Mouse (Mus musculus): ENCODE measurements around the gene Atg4d. TPM values are rescaled to one million over a fixed set of nuclear protein-coding genes. Genes with fewer than 3 reads are reported as not detected.
"Not testable (repeated sequence)": the region's sequence is repeated elsewhere in the genome, so short reads cannot be mapped to it uniquely, and the experiment has no call there.

Atg4d gene
- polyA plus RNA-seq, 1 experiment from 2014 or later = 48.5 TPM

DNA sequence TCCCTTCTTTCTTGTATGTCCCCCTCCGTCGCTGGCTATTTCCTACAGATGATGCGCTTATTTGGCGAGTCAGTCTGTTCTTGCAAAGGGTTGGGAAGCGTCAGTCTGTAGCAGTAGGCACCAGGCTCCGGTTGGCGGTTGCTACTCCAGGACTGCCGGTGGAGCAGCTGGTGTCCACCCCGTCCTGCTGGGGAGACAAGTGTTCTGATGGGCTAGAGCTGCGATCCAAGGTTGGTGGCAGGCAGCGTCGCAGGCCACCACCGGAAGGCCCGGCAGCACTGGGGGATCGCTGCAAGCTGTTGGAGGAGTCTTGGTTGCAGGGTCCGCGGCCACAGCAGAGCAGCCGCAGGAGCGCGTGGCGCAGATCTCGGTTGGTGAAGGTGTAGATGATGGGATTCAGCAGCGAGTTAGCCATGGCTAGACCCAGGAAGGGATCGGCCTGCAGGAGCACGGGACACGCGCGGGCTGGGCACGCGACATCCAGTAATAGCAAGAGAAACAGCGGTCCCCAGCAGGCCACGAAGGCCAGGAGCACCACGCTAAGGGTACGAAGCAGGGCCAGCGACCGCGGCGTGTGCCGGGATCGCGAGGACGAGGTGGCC is 21.2 kb upstream of the Atg4d start:
- H3K9me3 ChIP-seq (replicated peaks) = no peaks in the 10 kb centered on the region
- 6% methylated on average over 42 of the region's 42 CpGs for WGBS
- H3K27ac ChIP-seq = no peak overlapping the region
- no peak for ATAC-seq (replicated peaks; ENCODE audit: insufficient number of reproducible peaks, insufficient read depth, low FRiP score, low read depth)
- peak overlapping the region; percentile 42 for H3K9ac ChIP-seq
- peak overlapping the region; percentile 89 for H3K4me2 ChIP-seq
- H3K27me3 ChIP-seq = peaks cover 62% of the 10 kb centered on the region
- H3K36me3 ChIP-seq = no peaks in the 10 kb centered on the region
- H3K4me3 ChIP-seq = peak overlapping the region; percentile 52
- peaks cover 26% of the 10 kb centered on the region for H3K4me1 ChIP-seq (replicated peaks)

DNA sequence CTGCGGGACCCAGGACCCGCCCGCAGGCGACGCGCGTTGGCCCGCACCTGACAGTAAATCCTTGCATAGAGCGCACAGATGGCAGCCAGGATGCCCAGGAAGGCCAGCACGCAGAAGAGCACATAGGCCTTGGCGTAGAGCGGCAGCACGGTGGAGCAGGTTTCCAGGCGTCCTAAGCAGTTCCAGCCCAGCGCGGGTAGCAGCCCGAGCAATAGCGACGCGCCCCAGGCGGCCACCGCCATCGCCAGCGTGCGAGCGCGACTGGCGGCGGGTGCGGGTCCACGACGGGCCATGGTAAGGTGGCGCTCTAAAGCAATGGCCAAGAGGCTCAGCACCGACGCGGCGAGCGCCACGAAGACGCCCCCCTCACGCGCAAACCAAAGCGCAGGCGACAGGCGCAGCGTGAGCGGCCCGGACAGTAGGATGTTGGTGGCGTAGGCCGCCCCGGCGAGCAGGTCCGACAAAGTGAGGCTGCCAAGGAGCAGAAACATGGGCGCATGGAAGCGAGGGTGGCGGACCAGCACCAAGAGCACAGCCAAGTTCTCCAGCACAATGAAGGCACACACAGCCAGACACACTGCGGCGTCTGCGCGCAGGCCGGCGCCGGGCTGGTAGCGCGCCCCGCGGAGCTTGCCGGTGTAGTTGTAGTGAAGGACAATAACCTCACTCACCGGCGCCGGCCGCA is 20.5 kb upstream of the Atg4d start:
- H3K27ac ChIP-seq = no peak overlapping the region
- H3K4me2 ChIP-seq = peak overlapping the region; percentile 89
- peak; percentile 50 for ATAC-seq (replicated peaks; ENCODE audit: insufficient number of reproducible peaks, insufficient read depth, low FRiP score, low read depth)
- H3K4me1 ChIP-seq (replicated peaks) = peaks cover 26% of the 10 kb centered on the region
- no peaks in the 10 kb centered on the region for H3K36me3 ChIP-seq
- peak overlapping the region; percentile 52 for H3K4me3 ChIP-seq
- under 1% methylated on average over 72 of the region's 72 CpGs for WGBS
- H3K9me3 ChIP-seq (replicated peaks) = no peaks in the 10 kb centered on the region
- peaks cover 69% of the 10 kb centered on the region for H3K27me3 ChIP-seq
- H3K9ac ChIP-seq = peak overlapping the region; percentile 42

DNA sequence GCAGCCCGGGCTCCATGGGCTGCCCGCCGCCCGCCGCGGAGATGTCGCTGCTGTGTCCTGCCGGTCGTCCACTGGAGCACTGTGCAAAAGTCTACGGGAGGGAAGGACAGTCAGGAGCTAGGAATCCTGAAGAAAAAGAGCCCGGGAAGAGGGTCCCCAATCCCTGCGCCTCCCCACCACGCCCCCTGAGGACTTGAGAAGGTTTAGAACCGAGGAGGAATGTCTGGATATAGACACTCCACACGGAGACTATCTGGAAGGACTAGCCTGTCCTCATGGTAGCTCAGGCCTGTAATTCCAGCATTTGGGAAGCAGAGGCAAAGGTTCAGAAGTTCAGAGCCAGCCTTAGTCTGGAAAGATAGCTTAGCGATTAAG is 20.0 kb upstream of the Atg4d start:
- Histone ChIP-seq H3K4me2 (peak overlapping the region; percentile 89), H3K9me3 (replicated peaks) (no peaks in the 10 kb centered on the region), H3K27me3 (peaks cover 74% of the 10 kb centered on the region), H3K4me3 (peak overlapping the region; percentile 52), H3K4me1 (replicated peaks) (peaks cover 29% of the 10 kb centered on the region), H3K27ac (no peak overlapping the region), H3K36me3 (no peaks in the 10 kb centered on the region), H3K9ac (peak overlapping the region; percentile 42)
- 3% methylated on average over 16 of the region's 16 CpGs for WGBS
- no peak for ATAC-seq (replicated peaks; ENCODE audit: insufficient number of reproducible peaks, insufficient read depth, low FRiP score, low read depth)

DNA sequence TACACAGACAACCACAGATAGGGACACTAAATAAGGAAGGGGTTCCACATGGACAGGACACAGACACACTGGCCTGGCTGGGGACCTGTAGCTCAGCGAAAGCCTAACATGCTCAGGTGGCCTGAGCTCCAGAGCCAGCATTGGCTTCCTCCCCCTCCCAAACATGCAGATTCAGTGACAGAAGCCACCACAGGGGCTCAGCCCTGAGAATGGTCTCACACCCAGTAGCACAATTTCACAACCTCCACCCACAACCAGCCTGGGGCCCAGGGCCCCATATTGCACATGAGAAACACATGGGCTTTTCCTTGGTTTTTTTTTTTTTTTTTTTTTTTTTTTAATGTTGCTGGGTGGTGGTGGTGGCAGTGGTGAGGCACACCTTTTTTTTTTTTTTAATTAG is 18.8 kb upstream of the Atg4d start:
- H3K9me3 ChIP-seq (replicated peaks) = no peaks in the 10 kb centered on the region
- H3K4me3 ChIP-seq = no peak overlapping the region
- H3K36me3 ChIP-seq = no peaks in the 10 kb centered on the region
- H3K27ac ChIP-seq = no peak overlapping the region
- 93% methylated on average over 1 of the region's 1 CpGs for WGBS
- no peak for ATAC-seq (replicated peaks; ENCODE audit: insufficient number of reproducible peaks, insufficient read depth, low FRiP score, low read depth)
- no peak overlapping the region for H3K9ac ChIP-seq
- H3K4me1 ChIP-seq (replicated peaks) = peaks cover 26% of the 10 kb centered on the region
- H3K4me2 ChIP-seq = no peak overlapping the region
- peaks cover 86% of the 10 kb centered on the region for H3K27me3 ChIP-seq

DNA sequence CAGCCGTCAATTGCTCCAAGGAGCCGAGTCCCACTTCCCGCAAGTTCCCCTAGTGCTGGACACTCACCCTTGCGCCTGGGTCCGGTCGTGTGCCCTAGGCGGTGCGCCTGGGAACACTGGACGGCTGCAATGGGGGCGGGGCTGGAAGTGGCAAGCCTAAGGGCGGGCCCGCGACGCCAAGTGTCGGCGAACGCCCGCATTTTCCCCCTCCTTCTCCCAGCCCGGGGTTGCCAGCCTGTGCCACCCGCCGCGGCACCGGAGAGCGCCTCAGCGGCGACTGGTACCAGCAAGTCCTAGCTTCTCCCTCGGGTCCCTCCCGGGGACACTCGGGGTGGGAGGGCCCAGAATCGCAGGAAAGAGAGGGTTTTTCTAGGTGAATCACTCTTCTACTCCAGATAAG is 16.8 kb upstream of the Atg4d start, which contains the start of gene S1pr5:
TSS of gene S1pr5 (minus strand) at position 118 of the 400 bp plus-strand sequence.
- Histone ChIP-seq H3K4me3 (peak within 1 kb of the TSS; percentile 42), H3K27ac (no peak within 1 kb of the TSS), H3K9me3 (replicated peaks) (no peaks in the 10 kb centered on the region), H3K36me3 (no peaks in the 10 kb centered on the region), H3K4me1 (replicated peaks) (peaks cover 26% of the 10 kb centered on the region), H3K27me3 (peaks cover 84% of the 10 kb centered on the region), H3K9ac (peak within 1 kb of the TSS; percentile 46), H3K4me2 (peak within 1 kb of the TSS; percentile 66)
- no peak for ATAC-seq (replicated peaks; ENCODE audit: insufficient number of reproducible peaks, insufficient read depth, low FRiP score, low read depth)
- WGBS = 2% methylated on average over 26 of the region's 30 CpGs

DNA sequence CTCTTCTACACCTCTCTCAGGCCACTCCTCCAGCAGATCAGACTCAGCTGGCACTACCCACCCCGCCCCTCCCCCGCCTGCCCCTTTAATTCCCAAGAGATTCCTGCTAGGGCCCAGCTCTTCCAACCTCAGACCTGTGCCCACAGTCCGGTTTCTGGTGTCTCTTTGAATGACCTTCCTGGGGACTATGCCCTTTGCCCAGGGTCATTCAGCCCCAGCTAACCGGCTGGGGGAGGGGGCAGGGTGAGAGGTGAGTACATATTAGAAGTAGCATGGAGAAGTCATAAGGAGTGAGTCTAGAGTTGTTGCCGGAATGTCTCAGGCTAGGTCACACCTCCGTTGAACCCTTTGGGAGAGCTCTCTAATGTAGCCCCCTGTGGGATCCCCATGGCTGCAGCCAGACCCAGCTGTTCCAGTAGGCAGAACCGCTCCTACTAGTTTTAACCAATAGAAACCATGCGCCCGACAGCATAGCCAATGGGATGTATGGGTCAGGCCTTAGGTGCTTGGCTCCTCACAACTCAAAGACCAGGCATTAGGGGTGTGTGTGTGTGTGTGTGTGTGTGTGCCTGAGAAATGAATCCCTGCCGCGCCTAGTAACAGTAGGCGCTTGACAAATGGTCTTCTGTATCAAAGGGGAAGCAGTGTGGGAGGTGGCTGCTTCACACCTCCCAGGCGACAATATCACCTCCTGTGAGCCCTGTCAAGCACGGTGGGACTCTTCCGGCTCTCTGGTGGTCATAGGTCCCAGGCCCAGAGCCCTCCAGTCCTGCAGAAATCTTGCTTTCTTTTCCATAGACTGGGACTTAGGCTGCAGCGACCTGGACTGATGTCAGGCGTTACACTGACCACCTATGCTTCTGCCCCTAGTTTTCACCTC is 15.2 kb upstream of the Atg4d start:
- Histone ChIP-seq H3K27ac (no peak overlapping the region), H3K36me3 (no peaks in the 10 kb centered on the region), H3K4me1 (replicated peaks) (peaks cover 15% of the 10 kb centered on the region), H3K4me2 (no peak overlapping the region), H3K4me3 (no peak overlapping the region), H3K9ac (no peak overlapping the region), H3K27me3 (peaks cover 69% of the 10 kb centered on the region), H3K9me3 (replicated peaks) (no peaks in the 10 kb centered on the region)
- ATAC-seq (replicated peaks; ENCODE audit: insufficient number of reproducible peaks, insufficient read depth, low FRiP score, low read depth) = no peak
- 24% methylated on average over 17 of the region's 17 CpGs for WGBS

DNA sequence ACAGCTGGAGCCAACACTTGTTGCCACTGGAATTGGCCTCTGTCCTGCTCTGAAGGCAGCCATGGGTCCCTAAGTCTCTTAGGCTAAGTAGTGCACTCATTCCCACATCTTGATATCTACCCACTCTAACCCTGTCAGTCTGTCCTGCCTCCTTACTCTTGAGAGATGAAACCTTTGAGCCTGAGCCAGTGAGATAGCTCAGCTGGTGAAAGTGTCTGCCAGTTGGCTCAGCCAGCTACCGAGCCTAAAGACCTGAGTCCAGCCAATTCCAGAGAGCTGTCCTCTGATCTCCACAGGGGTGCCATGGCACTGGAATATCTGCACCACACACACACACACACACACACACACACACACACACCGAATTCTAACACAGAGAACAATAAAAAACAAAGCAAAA is 14.6 kb upstream of the Atg4d start:
- Histone ChIP-seq H3K9ac (no peak overlapping the region), H3K4me3 (no peak overlapping the region), H3K9me3 (replicated peaks) (no peaks in the 10 kb centered on the region), H3K27ac (no peak overlapping the region), H3K27me3 (peaks cover 63% of the 10 kb centered on the region), H3K4me2 (no peak overlapping the region), H3K36me3 (no peaks in the 10 kb centered on the region), H3K4me1 (replicated peaks) (peaks cover 9% of the 10 kb centered on the region)
- ATAC-seq (replicated peaks; ENCODE audit: insufficient number of reproducible peaks, insufficient read depth, low FRiP score, low read depth) = no peak
- 68% methylated on average over 2 of the region's 2 CpGs for WGBS

DNA sequence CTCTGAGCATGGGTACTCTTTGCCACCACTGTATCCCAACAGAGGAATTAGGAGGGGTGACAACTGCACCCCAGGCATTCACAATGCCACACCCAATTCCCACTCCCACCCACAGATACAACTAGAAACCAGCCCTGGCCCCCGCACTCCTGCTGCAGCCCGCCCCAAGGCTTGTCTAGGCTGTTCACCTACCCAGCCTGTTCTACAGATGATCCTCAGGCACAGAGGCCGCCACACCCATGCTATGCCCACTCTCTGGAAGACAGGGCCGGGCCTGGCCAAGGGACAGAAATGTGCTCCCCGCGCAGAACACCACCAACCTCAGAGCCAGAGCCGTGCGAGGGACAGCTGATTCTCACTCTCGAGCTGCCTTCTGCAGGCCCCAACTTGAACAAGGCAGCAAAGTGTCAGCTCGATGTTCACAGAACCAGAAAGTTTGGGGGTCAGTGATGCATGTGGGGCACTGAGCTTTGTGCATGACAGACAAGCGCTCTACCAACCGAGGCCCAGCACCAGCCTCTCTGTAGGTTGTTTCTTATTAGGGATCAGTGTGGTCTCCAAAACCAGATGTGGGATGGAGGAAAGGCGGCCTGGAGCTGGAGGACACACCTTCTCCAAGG is 13.9 kb upstream of the Atg4d start:
- peaks cover 55% of the 10 kb centered on the region for H3K27me3 ChIP-seq

DNA sequence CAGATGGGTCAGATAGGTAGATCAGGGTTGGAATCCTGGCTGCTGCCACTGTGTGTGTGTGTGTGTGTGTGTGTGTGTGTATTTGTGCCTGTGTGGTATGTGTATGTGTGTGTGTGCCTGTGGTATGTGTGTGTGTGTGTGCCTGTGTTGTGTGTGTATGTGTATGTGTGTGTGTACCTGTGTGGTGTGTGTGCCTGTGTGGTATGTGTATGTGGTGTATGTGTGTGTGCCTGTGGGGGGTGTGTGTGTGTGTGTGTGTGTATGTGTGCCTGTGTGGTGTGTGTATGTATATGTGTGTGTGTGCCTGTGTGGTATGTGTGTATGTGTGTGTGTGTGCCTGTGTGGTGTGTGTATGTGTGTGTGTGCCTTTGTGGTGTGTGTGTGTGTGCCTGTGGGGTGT is 10.4 kb upstream of the Atg4d start:
- ATAC-seq (replicated peaks; ENCODE audit: insufficient number of reproducible peaks, insufficient read depth, low FRiP score, low read depth) = no peak
- H3K9ac ChIP-seq = no peak overlapping the region
- no peak overlapping the region for H3K27ac ChIP-seq
- no peaks in the 10 kb centered on the region for H3K36me3 ChIP-seq
- H3K4me1 ChIP-seq (replicated peaks) = peaks cover 2% of the 10 kb centered on the region; the same call in 1 of the 2 replicates
- H3K9me3 ChIP-seq (replicated peaks) = no peaks in the 10 kb centered on the region
- peaks cover 24% of the 10 kb centered on the region for H3K27me3 ChIP-seq
- no peak overlapping the region for H3K4me3 ChIP-seq
- no peak overlapping the region for H3K4me2 ChIP-seq

More for the DNA sequence above, 13.9 kb upstream of the Atg4d start:
- H3K27ac ChIP-seq = no peak overlapping the region
- H3K4me3 ChIP-seq = no peak overlapping the region
- ATAC-seq (replicated peaks; ENCODE audit: insufficient number of reproducible peaks, insufficient read depth, low FRiP score, low read depth) = no peak
- WGBS = 65% methylated on average over 13 of the region's 13 CpGs
- no peak overlapping the region for H3K9ac ChIP-seq
- peaks cover 9% of the 10 kb centered on the region for H3K4me1 ChIP-seq (replicated peaks)
- no peaks in the 10 kb centered on the region for H3K36me3 ChIP-seq
- H3K4me2 ChIP-seq = no peak overlapping the region
- no peaks in the 10 kb centered on the region for H3K9me3 ChIP-seq (replicated peaks)

DNA sequence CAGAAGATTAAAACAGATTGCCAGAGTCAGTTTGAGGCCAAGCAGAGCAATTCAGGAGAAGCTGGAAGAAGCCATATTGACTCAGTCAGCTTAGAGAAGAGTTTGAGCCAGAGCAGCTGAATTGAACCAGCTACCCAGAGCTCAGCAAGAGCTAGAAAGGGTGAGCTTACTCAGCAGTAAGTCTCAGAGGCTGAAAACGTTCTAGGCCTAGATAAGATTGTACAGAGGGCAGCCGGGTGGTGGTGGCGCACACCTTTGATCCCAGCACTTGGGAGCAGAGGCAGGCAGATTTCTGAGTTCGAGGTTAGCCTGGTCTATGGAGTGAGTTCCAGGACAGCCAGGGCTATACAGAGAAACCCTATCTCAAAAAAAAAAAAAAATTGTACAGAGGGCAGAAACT is 8.7 kb upstream of the Atg4d start:
- WGBS = 63% methylated on average over 4 of the region's 4 CpGs
- H3K4me2 ChIP-seq; ATAC-seq (replicated peaks; ENCODE audit: insufficient number of reproducible peaks, insufficient read depth, low FRiP score, low read depth); H3K9ac ChIP-seq; H3K4me1 ChIP-seq (replicated peaks); H3K9me3 ChIP-seq (replicated peaks); H3K36me3 ChIP-seq; H3K27me3 ChIP-seq; H3K4me3 ChIP-seq; H3K27ac ChIP-seq: not testable (repeated sequence)

DNA sequence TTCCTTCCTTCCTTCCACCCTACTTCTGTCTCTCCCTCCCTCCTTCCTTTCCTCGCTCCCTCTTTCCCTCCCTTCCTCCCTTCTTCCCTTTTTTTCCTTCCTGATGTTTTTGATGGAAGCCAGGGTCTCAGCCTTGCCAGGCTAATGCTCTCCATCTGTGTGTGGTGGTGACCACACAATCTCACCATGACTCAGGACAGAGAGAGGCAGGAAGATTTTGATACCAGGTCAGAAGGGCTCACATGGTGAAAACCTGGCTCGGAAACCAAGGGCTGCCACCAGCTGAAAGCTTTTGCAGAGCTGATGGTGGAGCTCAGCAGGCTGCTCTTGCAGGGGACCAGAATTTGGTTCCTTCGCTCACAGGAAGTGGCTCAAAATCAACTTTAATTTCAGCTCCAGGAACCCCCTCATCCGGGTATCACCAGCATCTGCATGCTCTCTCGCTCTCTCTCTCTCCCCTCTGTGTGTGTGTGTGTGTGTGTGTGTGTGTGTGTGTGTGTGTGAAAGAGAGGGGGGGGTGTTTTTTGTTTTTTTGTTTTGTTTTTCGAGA is 4.5 kb upstream of the Atg4d start:
- H3K4me2 ChIP-seq = no peak overlapping the region
- H3K9ac ChIP-seq = no peak overlapping the region
- ATAC-seq (replicated peaks; ENCODE audit: insufficient number of reproducible peaks, insufficient read depth, low FRiP score, low read depth) = no peak
- H3K4me1 ChIP-seq (replicated peaks) = peaks cover 8% of the 10 kb centered on the region
- H3K27me3 ChIP-seq = no peaks in the 10 kb centered on the region
- no peak overlapping the region for H3K4me3 ChIP-seq
- H3K36me3 ChIP-seq = no peaks in the 10 kb centered on the region
- H3K9me3 ChIP-seq (replicated peaks) = no peaks in the 10 kb centered on the region
- WGBS = 67% methylated on average over 6 of the region's 6 CpGs
- H3K27ac ChIP-seq = no peak overlapping the region
